Mouse (Mus musculus) thymus, adult 2 months (tissue): ENCODE data around the gene Pxylp1. TPM values are rescaled to one million over a fixed set of nuclear protein-coding genes. Genes with fewer than 3 reads are reported as not detected.
A peak's percentile ranks its signal among the peaks of the same experiment; 100 is the strongest.

ENCODE experiments used
- DNase-seq: peaks from one replicate; pipeline ENCODE4 v3.0.0; 2021
- H3K27ac ChIP-seq: fragments of 200-500 bp; 2 replicates; pipeline ENCODE4 v1.5.1; 2012; ENCODE audit warnings: low read length, control low read depth; ENCODE audit not compliant: control insufficient read depth, insufficient read depth
- H3K27me3 ChIP-seq: fragments of 200-500 bp; 2 replicates; pipeline ENCODE4 v1.6.1; 2012; ENCODE audit warnings: mild to moderate bottlenecking, low read length, moderate library complexity, mixed read lengths; ENCODE audit not compliant: control insufficient read depth, insufficient read depth
- H3K36me3 ChIP-seq: fragments of 200-500 bp; 2 replicates; pipeline ENCODE4 v1.6.1; 2012; ENCODE audit warnings: mild to moderate bottlenecking, low read length, moderate library complexity; ENCODE audit not compliant: control insufficient read depth, insufficient read depth
- H3K4me1 ChIP-seq: fragments of 200-500 bp; replicated peaks from 2 replicates; pipeline ENCODE4 v1.6.1; 2012; ENCODE audit warnings: low read length; ENCODE audit not compliant: control insufficient read depth, insufficient read depth
- H3K4me3 ChIP-seq: fragments of 200-500 bp; 2 replicates; pipeline ENCODE4 v1.5.1; 2012; ENCODE audit warnings: mild to moderate bottlenecking, low read length, control low read depth, moderate library complexity; ENCODE audit not compliant: control insufficient read depth, insufficient read depth
- CTCF ChIP-seq: fragments of 200-500 bp; IDR thresholded peaks from 2 replicates; pipeline ENCODE4 v1.5.1; 2012; ENCODE audit warnings: mild to moderate bottlenecking, control low read depth, low read length, moderate library complexity, borderline replicate concordance; ENCODE audit not compliant: control insufficient read depth, poor library complexity, insufficient read depth; ENCODE audit errors: extremely low read depth
- POLR2A ChIP-seq: fragments of 200-500 bp; IDR thresholded peaks from 2 replicates; pipeline ENCODE4 v1.6.1; 2012; ENCODE audit warnings: mild to moderate bottlenecking, low read length, control low read depth, moderate library complexity; ENCODE audit not compliant: control insufficient read depth, poor library complexity, insufficient read depth; ENCODE audit errors: extremely low read depth
- WGBS: fragments of 180-500 bp; shearing (Covaris S2); methylation state at CpG from one replicate; pipeline ENCODE4 v1.1.7; 2018; 5-methylcytosine and 5-hydroxymethylcytosine counted together
- polyA plus RNA-seq: library from polyadenylated mRNA; depleted of rRNA; stranded (reverse); fragments of >200 nt; gene quantifications from 2 replicates; pipeline ENCODE4 v1.2.3, GENCODE M21; 2012

Pxylp1 gene
- polyA plus RNA-seq, 1 experiment = 4.4 TPM

- H3K36me3 ChIP-seq = no peaks in the 10 kb centered on the region
- H3K27me3 ChIP-seq = no peaks in the 10 kb centered on the region
- no peak for TF ChIP-seq CTCF
- no peak for TF ChIP-seq POLR2A
- DNase-seq = no peak
- peaks cover 17% of the 10 kb centered on the region for H3K4me1 ChIP-seq
- no peak overlapping the region for H3K27ac ChIP-seq
- 92% methylated on average over 12 of the region's 12 CpGs for WGBS
- no peak overlapping the region for H3K4me3 ChIP-seq
Observed at GRCm38 (mm10) chr9:96891341-96892330, 833 bp downstream of the Pxylp1 start.

GRCm38 (mm10) chr9:96890756-96891155 lies 1.7 kb downstream of the Pxylp1 start:
- no peak for TF ChIP-seq CTCF
- no peak for TF ChIP-seq POLR2A
- Histone ChIP-seq H3K27me3 (no peaks in the 10 kb centered on the region), H3K36me3 (no peaks in the 10 kb centered on the region), H3K4me3 (no peak overlapping the region), H3K27ac (no peak overlapping the region), H3K4me1 (peaks cover 17% of the 10 kb centered on the region)
- no peak for DNase-seq
- 95% methylated on average over 6 of the region's 6 CpGs for WGBS

GRCm38 (mm10) chr9:96890266-96890665 lies 2.2 kb downstream of the Pxylp1 start:
- H3K36me3 ChIP-seq = no peaks in the 10 kb centered on the region
- no peak overlapping the region for H3K27ac ChIP-seq
- DNase-seq = no peak
- WGBS = 80% methylated on average over 6 of the region's 6 CpGs
- no peak overlapping the region for H3K4me3 ChIP-seq
- no peaks in the 10 kb centered on the region for H3K27me3 ChIP-seq
- H3K4me1 ChIP-seq = peaks cover 17% of the 10 kb centered on the region
- TF ChIP-seq CTCF = no peak
- no peak for TF ChIP-seq POLR2A

GRCm38 (mm10) chr9:96889345-96890021 lies 3.0 kb downstream of the Pxylp1 start:
- peak overlapping the region; percentile 64 for H3K4me3 ChIP-seq
- peak; percentile 32; the same call in 1 of the 2 replicates for TF ChIP-seq POLR2A
- peak; percentile 96 for TF ChIP-seq CTCF
- no peaks in the 10 kb centered on the region for H3K27me3 ChIP-seq
- WGBS = under 1% methylated on average over 66 of the region's 66 CpGs
- H3K36me3 ChIP-seq = no peaks in the 10 kb centered on the region
- 0 out of 2 replicates have a peak overlapping the region, but pooled peaks have one; percentile 2 for H3K27ac ChIP-seq
- DNase-seq = peak; percentile 82
- peaks cover 17% of the 10 kb centered on the region for H3K4me1 ChIP-seq

GRCm38 (mm10) chr9:96888742-96889344 lies 3.6 kb downstream of the Pxylp1 start:
- under 1% methylated on average over 36 of the region's 37 CpGs for WGBS
- H3K27me3 ChIP-seq = no peaks in the 10 kb centered on the region
- peak overlapping the region; percentile 64 for H3K4me3 ChIP-seq
- peak; percentile 53 for DNase-seq
- H3K36me3 ChIP-seq = no peaks in the 10 kb centered on the region
- H3K27ac ChIP-seq = no peak overlapping the region
- no peak for TF ChIP-seq POLR2A
- TF ChIP-seq CTCF = 0 out of 2 replicates have a peak, but pooled peaks have one; percentile 19
- H3K4me1 ChIP-seq = peaks cover 17% of the 10 kb centered on the region

- H3K27ac ChIP-seq = no peak overlapping the region
- no peaks in the 10 kb centered on the region for H3K36me3 ChIP-seq
- H3K4me1 ChIP-seq = peaks cover 17% of the 10 kb centered on the region
- H3K27me3 ChIP-seq = no peaks in the 10 kb centered on the region
- TF ChIP-seq CTCF (no peak), POLR2A (no peak)
- 78% methylated on average over 6 of the region's 6 CpGs for WGBS
- no peak overlapping the region for H3K4me3 ChIP-seq
- no peak for DNase-seq
Observed at GRCm38 (mm10) chr9:96887954-96888353, 4.5 kb downstream of the Pxylp1 start.
